Mouse (Mus musculus): ENCODE measurements around the gene Gm21663.
"Not testable (repeated sequence)": the region's sequence is repeated elsewhere in the genome, so short reads cannot be mapped to it uniquely, and the experiment has no call there.

DNA sequence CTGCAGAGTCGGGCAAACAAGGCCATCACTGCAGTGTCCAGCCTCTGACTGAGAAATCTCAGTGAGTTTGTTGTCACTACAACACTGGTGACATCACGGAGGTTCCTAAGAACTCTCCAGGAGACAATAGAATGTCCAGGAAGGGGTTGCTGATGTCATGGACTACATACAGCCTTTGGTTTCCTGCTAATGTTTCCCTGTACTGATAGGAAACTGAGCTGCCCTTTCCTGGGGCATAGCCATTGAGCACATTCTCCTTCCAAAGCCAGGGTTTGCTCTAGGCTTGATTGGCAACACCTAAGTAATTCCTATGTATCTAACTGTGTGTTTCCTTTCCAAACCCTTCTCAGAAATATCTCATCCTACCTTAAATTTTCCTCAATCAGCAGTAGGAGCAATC lies 30.4 kb upstream of the Gm21663 start, which contains the start of gene Gm21680:
- not testable (repeated sequence) for TF ChIP-seq EP300, CTCF (IDR thresholded peaks at IDR 0.05)
